8 mouse cellular contexts compared by ENCODE assay signal in genomic region chr10:111977584-111977983, GRCm38 (mm10). TPM values are rescaled to one million over a fixed set of nuclear protein-coding genes. Genes with fewer than 3 reads are reported as not detected.
DNase-seq lines count a peak whose midpoint lies in the region; ATAC-seq and TF ChIP-seq lines count a peak whose summit lies in the region.

No protein-coding gene starts in this region.

- ATAC-seq in forebrain, embryonic 13.5 days: peak; percentile 36; the same call in 1 of the 2 replicates
- ATAC-seq in forebrain, embryonic 16.5 days: no peak
- ATAC-seq in G1E (ENCODE audit: extremely low read depth, insufficient number of reproducible peaks, low FRiP score, poor library complexity, severe bottlenecking): peak; percentile 40

- no peak overlapping the region for H3K4me2 ChIP-seq in forebrain, embryonic 13.5 days
- no peak overlapping the region for H3K4me2 ChIP-seq in forebrain, embryonic 16.5 days (ENCODE audit: low read length)

- H3K4me1 ChIP-seq in forebrain, embryonic 13.5 days: peaks cover 8% of the 10 kb centered on the region
- peaks cover 11% of the 10 kb centered on the region for H3K4me1 ChIP-seq in forebrain, embryonic 16.5 days (replicated peaks; ENCODE audit: control insufficient read depth, insufficient read depth, low read length)
- H3K4me1 ChIP-seq in G1E (ENCODE audit: insufficient read depth, low read depth, low read length): peaks cover 34% of the 10 kb centered on the region

- H3K9ac ChIP-seq in forebrain, embryonic 13.5 days: no peak overlapping the region
- no peak overlapping the region for H3K9ac ChIP-seq in forebrain, embryonic 16.5 days (replicated peaks; ENCODE audit: low read depth, low read length)

- H3K27me3 ChIP-seq in forebrain, embryonic 13.5 days: no peaks in the 10 kb centered on the region
- no peaks in the 10 kb centered on the region for H3K27me3 ChIP-seq in forebrain, embryonic 16.5 days (replicated peaks; ENCODE audit: control insufficient read depth, insufficient read depth, low read length)
- no peaks in the 10 kb centered on the region for H3K27me3 ChIP-seq in G1E (ENCODE audit: insufficient read depth, low read length)

- 45% methylated on average over 5 of the region's 5 CpGs for WGBS in forebrain, embryonic 13.5 days
- WGBS in forebrain, embryonic 16.5 days: 49% methylated on average over 5 of the region's 5 CpGs

- no peaks in the 10 kb centered on the region for H3K9me3 ChIP-seq in forebrain, embryonic 13.5 days (replicated peaks)
- H3K9me3 ChIP-seq in forebrain, embryonic 16.5 days (ENCODE audit: control insufficient read depth, low read length): no peaks in the 10 kb centered on the region
- H3K9me3 ChIP-seq in G1E (replicated peaks): no peaks in the 10 kb centered on the region

- H3K27ac ChIP-seq in forebrain, embryonic 13.5 days: no peak overlapping the region
- no peak overlapping the region for H3K27ac ChIP-seq in forebrain, embryonic 16.5 days (ENCODE audit: low read length)

- H3K36me3 ChIP-seq in forebrain, embryonic 13.5 days (ENCODE audit: poor library complexity, severe bottlenecking): peaks cover 63% of the 10 kb centered on the region
- peaks cover 4% of the 10 kb centered on the region; the same call in 1 of the 2 replicates for H3K36me3 ChIP-seq in forebrain, embryonic 16.5 days (ENCODE audit: control insufficient read depth, insufficient read depth)
- peaks cover 78% of the 10 kb centered on the region for H3K36me3 ChIP-seq in G1E (replicated peaks)

- peak; percentile 51 for DNase-seq in G1E (ENCODE audit: low spot score)
- DNase-seq in cerebellum, adult 9-11 months: peak; percentile 20
- DNase-seq in gastrocnemius, postnatal 10 days: peak; percentile 38
- DNase-seq in left cerebral cortex, adult 11 months (ENCODE audit: low spot score): peak; percentile 44
- peak; percentile 73 for DNase-seq in mesoderm, embryonic 11.5 days (ENCODE audit: low read depth, low spot score)
- DNase-seq in spleen, postnatal 10 days (ENCODE audit: low spot score in 2 of 2): peak; percentile 47 to 72

- peak; percentile 99 for TF ChIP-seq CTCF in G1E (IDR thresholded peaks at IDR 0.05; ENCODE audit: low read depth, low read length)

- H3K4me3 ChIP-seq in forebrain, embryonic 13.5 days: no peak overlapping the region
- no peak overlapping the region for H3K4me3 ChIP-seq in forebrain, embryonic 16.5 days (replicated peaks; ENCODE audit: low read length)
- no peak overlapping the region for H3K4me3 ChIP-seq in G1E (ENCODE audit: low read depth, low read length)

RNA-seq across cellular contexts. Expression of gene Krr1, which starts 5.1 kb away (rescaled TPM):
- 51.4 and 54.7 TPM in 2 replicates for polyA plus RNA-seq in forebrain, embryonic 13.5 days (2015; fragmentation: Nextera tagmentation; extraction: Ambion mirVana)
- polyA plus RNA-seq in forebrain, embryonic 16.5 days (2015; fragmentation: Nextera tagmentation; extraction: Ambion mirVana): 51.1 and 56.2 TPM in 2 replicates
- total RNA-seq in G1E (2014; fragmentation: Nextera tagmentation): 107 and 119 TPM in 2 replicates
- 49.6 and 52.8 TPM in 2 replicates for total RNA-seq in G1E (2017)
- 2.0 and 2.8 TPM in 2 replicates for polyA plus RNA-seq in G1E (2012)
- total RNA-seq in gastrocnemius, postnatal 10 days (2021): 10 to 100 TPM; 25.0 to 25.4 TPM

RNA-seq across cellular contexts. Expression of gene Glipr1, which starts 24.8 kb away (rescaled TPM):
- polyA plus RNA-seq in forebrain, embryonic 13.5 days (2015; fragmentation: Nextera tagmentation; extraction: Ambion mirVana): 0.25 TPM in 1 of 2 replicates, not detected in the other
- 0.42 and 1.0 TPM in 2 replicates for polyA plus RNA-seq in forebrain, embryonic 16.5 days (2015; fragmentation: Nextera tagmentation; extraction: Ambion mirVana)
- 12.3 and 20.9 TPM in 2 replicates for total RNA-seq in G1E (2014; fragmentation: Nextera tagmentation)
- total RNA-seq in G1E (2017): 2.4 and 2.5 TPM in 2 replicates
- polyA plus RNA-seq in G1E (2012): 0.43 and 0.46 TPM in 2 replicates
- under 1 TPM; 0.31 to 0.65 TPM for total RNA-seq in gastrocnemius, postnatal 10 days (2021)

Comparison
In these comparisons a context has a peak if more than half of its experiments do, and no peak if none do; other contexts are left out.
1. DNase-seq: peak in every context shown above with its lines; median percentile 73 in mesoderm, embryonic 11.5 days; 60 in spleen, postnatal 10 days; 51 in G1E; 44 in left cerebral cortex, adult 11 months; 38 in gastrocnemius, postnatal 10 days; 20 in cerebellum, adult 9-11 months.
2. RNA of gene Krr1, which starts 5.1 kb away (polyA plus RNA-seq): 51.4 to 54.7 TPM in forebrain, embryonic 13.5 days and 51.1 to 56.2 TPM in forebrain, embryonic 16.5 days; 2.0 to 2.8 TPM in G1E; every median in the first group is over 10 times any median in the second.